14 mouse cellular contexts compared by ENCODE assay signal in genomic region chr7:133579491-133580295, GRCm38 (mm10). TPM values are rescaled to one million over a fixed set of nuclear protein-coding genes. Genes with fewer than 3 reads are reported as not detected.
DNase-seq lines count a peak whose midpoint lies in the region; ATAC-seq and TF ChIP-seq lines count a peak whose summit lies in the region.
"Had no signal": no experiment of that assay in that cellular context is flagged by ENCODE, and none has a peak within 500 bp of the region (broad histone marks: within the 10 kb centered on the region; RNA-seq: fewer than 3 reads in every experiment).

No protein-coding gene starts in this region.

- no peak overlapping the region for H3K4me3 ChIP-seq in liver, postnatal 0 days (ENCODE audit: low read depth, low read length)
- H3K4me3 ChIP-seq: forebrain, embryonic 15.5 days; heart, embryonic 15.5 days had no signal

- no peaks in the 10 kb centered on the region for H3K4me1 ChIP-seq in liver, postnatal 0 days (ENCODE audit: insufficient read depth)
- H3K4me1 ChIP-seq: forebrain, embryonic 15.5 days; heart, embryonic 15.5 days had no signal

- no peaks in the 10 kb centered on the region for H3K27me3 ChIP-seq in liver, postnatal 0 days (ENCODE audit: insufficient read depth, low read length)
- H3K27me3 ChIP-seq: forebrain, embryonic 15.5 days; heart, embryonic 15.5 days had no signal

- intact Hi-C loops in left cerebral cortex, postnatal 36 days (cut with DNase I), result no loop called here

- TF ChIP-seq EP300 in liver, postnatal 0 days (IDR thresholded peaks at IDR 0.05; ENCODE audit: low read depth), result no peak

- no peak overlapping the region for H3K9ac ChIP-seq in liver, postnatal 0 days (replicated peaks)
- H3K9ac ChIP-seq: forebrain, embryonic 15.5 days; heart, embryonic 15.5 days had no signal

- no peak for TF ChIP-seq CTCF in liver, postnatal 0 days (IDR thresholded peaks at IDR 0.05; ENCODE audit: low read depth)

- DNase-seq in cerebellum, postnatal 10 days, result peak; percentile 22 to 24
- DNase-seq in cerebellum, adult 11 months, result no peak
- peak; percentile 26 for DNase-seq in 416B (ENCODE audit: low read depth)
- peak; percentile 30 for DNase-seq in left cerebral cortex, postnatal 36 days (ENCODE audit: low spot score in 2 of 2)
- DNase-seq in gastrocnemius, adult 8-10 months (ENCODE audit: low spot score in 2 of 2), result no peak
- DNase-seq in liver, postnatal 0 days, result no peak
- no peak for DNase-seq in urinary bladder, postnatal 25 days (ENCODE audit: low spot score)
- DNase-seq: kidney, adult 11 months; liver had no signal

- H3K27ac ChIP-seq in liver, postnatal 0 days (ENCODE audit: low read depth), result no peak overlapping the region
- H3K27ac ChIP-seq: forebrain, embryonic 15.5 days; heart, embryonic 15.5 days had no signal

- no peaks in the 10 kb centered on the region for H3K36me3 ChIP-seq in liver, postnatal 0 days (replicated peaks; ENCODE audit: insufficient read depth, low read length)
- H3K36me3 ChIP-seq: forebrain, embryonic 15.5 days; heart, embryonic 15.5 days had no signal

- WGBS in liver, postnatal 0 days (ENCODE audit: insufficient replicate concordance), result 75% methylated on average over 20 of the region's 20 CpGs

- H3K4me2 ChIP-seq in liver, postnatal 0 days (ENCODE audit: low read depth, low read length), result no peak overlapping the region
- H3K4me2 ChIP-seq: forebrain, embryonic 15.5 days; heart, embryonic 15.5 days had no signal

- peak; percentile 72 for ATAC-seq in frontal cortex, adult (ENCODE audit: low TSS enrichment)
- ATAC-seq in liver, postnatal 0 days, result no peak
- ATAC-seq: forebrain, embryonic 15.5 days had no signal

- H3K9me3 ChIP-seq in liver, postnatal 0 days (ENCODE audit: low read length), result no peaks in the 10 kb centered on the region
- H3K9me3 ChIP-seq: forebrain, embryonic 15.5 days; heart, embryonic 15.5 days had no signal

RNA-seq across cellular contexts. Expression of gene Tex36, which starts 22.3 kb away (rescaled TPM):
- total RNA-seq in left cerebral cortex, postnatal 36 days (2021), result not detected
- not detected for total RNA-seq in gastrocnemius, adult 8-10 months (2022)
- polyA plus RNA-seq in liver, postnatal 0 days (2015; fragmentation: Nextera tagmentation; extraction: Ambion mirVana), result not detected in 2 replicates
- polyA plus RNA-seq: cortical plate, adult 2 months; forebrain, embryonic 15.5 days; heart, embryonic 15.5 days; neural tube, embryonic 11.5 days had no signal

RNA-seq across cellular contexts. Expression of gene Edrf1, which starts 57.6 kb away (rescaled TPM):
- total RNA-seq in left cerebral cortex, postnatal 36 days (2021), result 10 to 100 TPM; 20.3 to 26.5 TPM
- 1 to 10 TPM; 6.2 to 8.1 (median 7.8) TPM for total RNA-seq in gastrocnemius, adult 8-10 months (2022)
- polyA plus RNA-seq in liver, postnatal 0 days (2015; fragmentation: Nextera tagmentation; extraction: Ambion mirVana), result 3.9 and 4.5 TPM in 2 replicates

Comparison
In these comparisons a context has a peak if more than half of its experiments do, and no peak if none do; other contexts are left out.
1. DNase-seq: peak in cerebellum, postnatal 10 days (2 of 2), 416B (single experiment) and left cerebral cortex, postnatal 36 days (2 of 2); none in cerebellum, adult 11 months (single experiment), gastrocnemius, adult 8-10 months (0 of 2), liver, postnatal 0 days (single experiment) and urinary bladder, postnatal 25 days (single experiment).